Mouse (Mus musculus) gastrocnemius, adult 8-10 months (tissue): ENCODE measurements around the gene Tgfb3. TPM values are rescaled to one million over a fixed set of nuclear protein-coding genes. Genes with fewer than 3 reads are reported as not detected.
A peak's percentile ranks its signal among the peaks of the same experiment; 100 is the strongest.

Experiments
- DNase-seq, 2 experiments: peaks; one replicate each; pipeline ENCODE4 v3.0.0; 2022; ENCODE audit warnings: low spot score in 2 of 2
- total RNA-seq, 4 experiments: library from RNA; stranded (reverse); gene quantifications; 2 replicates each; pipeline ENCODE4 v1.2.4; 2022

Tgfb3 gene
- 10 to 100 TPM; 44.0 to 58.3 (median 47.6) TPM for total RNA-seq

DNA sequence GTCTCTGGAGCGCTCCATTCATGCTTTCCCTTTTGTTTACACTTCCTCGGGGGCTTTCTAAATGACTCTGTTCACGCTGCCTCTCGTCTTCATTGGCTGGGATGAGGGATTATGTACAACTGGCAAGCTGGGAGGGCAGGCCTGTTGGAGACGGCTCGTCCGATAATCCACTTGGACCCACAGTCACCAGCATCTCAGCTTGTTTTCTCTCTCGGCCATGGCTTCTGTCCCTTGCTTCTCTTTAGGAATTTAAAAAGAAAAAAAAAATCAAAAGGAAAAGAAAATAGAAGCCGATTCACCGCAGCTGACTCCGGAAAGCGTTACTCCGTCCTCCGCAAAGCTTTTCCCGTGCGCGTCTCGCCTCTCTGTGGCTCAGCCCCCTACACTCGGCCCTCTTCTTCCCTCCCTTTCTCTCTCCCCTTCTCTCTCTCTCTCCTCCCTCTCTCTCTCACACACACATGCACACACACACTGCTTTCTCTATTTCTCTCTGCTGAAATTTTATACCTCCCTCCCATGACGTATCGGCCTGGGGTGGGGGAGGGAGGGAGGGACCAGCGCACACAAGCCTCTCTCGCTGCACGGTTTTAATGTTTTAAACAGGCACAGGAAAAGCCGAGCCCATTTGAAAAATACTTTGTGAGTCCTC is at the start of gene Tgfb3:
Gene Tgfb3 (minus strand): TSS at position 489 of the 649 bp plus-strand sequence.
- DNase-seq: peak; percentile 39 to 42

DNA sequence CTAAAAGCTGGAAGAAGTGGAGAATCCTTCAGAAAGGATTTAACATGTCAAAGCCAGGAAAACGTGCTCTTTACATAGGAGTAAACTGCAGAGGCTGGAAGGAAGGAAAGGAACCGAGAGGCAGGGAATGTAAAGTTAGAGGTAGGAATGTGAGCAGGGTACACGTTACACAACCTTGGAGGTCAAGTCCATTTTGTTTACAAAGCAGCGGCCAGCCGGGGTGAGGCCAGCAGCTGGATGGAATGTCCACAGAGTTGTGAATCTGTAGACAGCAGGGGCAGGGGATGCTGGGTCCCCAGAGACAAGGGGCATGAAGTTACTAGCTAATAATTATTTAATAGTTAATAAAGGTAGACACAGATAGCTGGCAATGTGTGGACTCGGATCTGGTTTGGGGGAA is 49.3 kb upstream of the Tgfb3 start:
- DNase-seq: peak in 1 of 2 experiments; percentile 61

DNA sequence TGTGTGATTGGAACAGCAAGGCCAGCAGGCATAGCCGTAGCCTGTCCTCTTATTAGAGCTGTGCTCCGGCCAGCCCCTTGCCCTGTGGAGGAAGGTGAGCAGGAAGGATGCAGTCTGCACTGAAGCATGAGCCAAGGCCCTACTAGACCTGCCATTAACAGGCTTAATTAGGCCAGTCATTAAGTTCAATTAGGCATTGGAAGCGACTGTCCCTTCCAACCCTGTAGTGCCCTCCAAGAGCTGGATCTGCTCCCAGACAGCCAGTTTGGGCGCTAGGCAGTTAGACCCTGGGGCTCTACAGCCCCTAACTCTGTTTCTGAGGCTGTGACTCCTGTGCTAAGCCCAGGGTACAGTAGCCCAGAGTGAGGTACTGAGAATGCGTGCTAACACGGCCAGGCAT is 45.2 kb upstream of the Tgfb3 start:
- no peak for DNase-seq

GRCm38 (mm10) chr12:86116295-86116835 is 37.5 kb upstream of the Tgfb3 start:
- no peak for DNase-seq

DNA sequence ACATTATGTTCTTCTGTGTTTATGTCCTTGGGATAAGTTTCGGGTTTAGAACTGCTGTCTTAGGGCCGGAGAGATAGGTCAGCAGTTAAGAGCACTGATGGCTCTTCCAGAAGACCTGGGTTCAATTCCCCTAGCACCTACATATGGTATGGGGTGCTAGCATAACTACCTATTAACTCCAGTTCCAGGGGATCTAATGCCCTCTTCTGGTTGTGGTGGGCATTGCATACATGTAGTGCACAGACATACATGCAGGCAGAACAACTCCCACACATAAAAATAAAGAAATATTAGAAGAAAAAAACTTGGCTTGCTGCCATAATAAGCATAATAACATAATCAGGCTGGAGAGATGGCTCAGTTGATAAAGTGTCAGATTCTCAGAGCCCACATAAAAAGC is 31.8 kb upstream of the Tgfb3 start:
- no peak for DNase-seq

DNA sequence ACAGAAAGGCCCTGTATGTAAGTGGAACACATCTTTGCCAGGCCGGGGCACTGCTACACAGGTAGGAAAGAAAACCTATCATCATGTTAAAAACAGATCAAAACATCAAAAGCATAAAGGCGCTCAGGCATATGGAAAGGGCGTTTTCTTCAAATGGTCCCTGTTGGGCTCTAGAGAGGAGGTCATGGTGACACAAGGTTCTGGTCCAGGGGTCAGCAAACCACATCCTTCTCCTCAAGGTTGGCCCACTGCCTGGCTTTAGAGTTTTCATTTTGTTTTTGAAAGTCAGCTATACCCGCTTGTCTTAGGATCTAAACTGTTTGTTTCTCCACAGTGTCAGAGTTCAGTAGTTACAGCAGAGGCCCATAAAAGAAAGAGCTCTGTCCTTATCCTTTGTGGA is 30.7 kb upstream of the Tgfb3 start:
- DNase-seq: no peak

- no peak for DNase-seq
Observed at GRCm38 (mm10) chr12:86107645-86108044, 28.8 kb upstream of the Tgfb3 start.

- no peak for DNase-seq
Observed at GRCm38 (mm10) chr12:86106086-86106485, 27.2 kb upstream of the Tgfb3 start.

DNA sequence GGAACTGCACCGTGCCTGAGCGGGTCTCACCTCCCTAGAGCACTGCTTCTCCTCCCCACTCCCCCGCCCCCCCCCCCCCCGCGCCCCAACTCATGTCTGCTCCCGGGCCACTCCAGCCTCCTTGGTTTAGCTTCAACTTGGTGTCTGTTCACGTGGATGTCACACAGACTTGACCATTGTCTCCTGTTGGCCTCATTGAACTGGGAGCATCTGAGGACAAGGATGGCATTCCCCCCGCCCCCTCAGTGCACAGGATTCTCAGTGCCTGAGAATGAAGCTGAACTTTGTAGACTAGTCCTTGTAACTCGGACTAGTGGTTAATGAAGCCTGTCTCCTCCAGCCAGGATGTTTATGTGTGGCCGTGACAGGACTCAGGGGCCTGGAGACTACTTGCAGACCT is 26.7 kb upstream of the Tgfb3 start:
- DNase-seq: no peak

DNA sequence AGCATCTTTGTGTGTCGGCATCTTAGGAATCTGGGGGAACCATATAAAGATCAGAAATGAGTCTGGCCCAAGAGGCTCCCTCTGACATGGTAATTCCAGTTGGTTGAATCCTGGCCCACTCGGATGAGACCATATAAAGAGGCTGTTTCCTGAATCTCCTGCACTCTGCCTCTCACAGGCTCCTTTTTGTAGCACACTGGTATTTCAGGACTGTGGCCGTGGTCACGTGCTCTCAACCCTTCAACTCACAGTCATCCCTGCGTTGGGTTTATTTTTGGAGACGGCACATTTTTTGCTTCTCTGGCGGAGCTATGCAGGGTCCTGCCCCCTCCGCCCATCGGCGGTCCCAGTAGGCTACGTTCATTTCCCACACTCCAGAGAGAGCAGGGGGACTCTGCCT is 25.5 kb upstream of the Tgfb3 start:
- no peak for DNase-seq

GRCm38 (mm10) chr12:86103852-86104251 is 25.0 kb upstream of the Tgfb3 start:
- no peak for DNase-seq

DNA sequence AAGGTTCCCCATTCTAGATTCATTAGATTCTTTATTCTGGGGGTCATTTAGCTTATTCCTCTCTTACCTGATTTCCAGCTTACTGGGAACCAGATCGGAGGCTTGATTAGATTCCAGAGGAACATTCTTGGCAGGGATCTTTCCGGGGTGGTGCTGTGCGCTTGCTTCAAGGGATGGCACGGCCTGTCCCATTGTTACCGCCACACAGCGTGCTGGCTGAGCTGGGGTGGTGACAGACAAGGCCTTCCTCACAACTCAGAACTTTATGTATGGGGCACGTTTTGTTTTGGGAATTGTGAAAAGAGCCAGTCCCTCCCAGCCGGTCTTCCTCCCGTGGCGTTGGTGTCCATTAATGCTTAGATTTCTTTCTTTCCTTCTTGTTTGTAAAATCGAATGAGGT is 24.6 kb upstream of the Tgfb3 start:
- no peak for DNase-seq

GRCm38 (mm10) chr12:86102686-86103085 is 23.8 kb upstream of the Tgfb3 start:
- no peak for DNase-seq

DNA sequence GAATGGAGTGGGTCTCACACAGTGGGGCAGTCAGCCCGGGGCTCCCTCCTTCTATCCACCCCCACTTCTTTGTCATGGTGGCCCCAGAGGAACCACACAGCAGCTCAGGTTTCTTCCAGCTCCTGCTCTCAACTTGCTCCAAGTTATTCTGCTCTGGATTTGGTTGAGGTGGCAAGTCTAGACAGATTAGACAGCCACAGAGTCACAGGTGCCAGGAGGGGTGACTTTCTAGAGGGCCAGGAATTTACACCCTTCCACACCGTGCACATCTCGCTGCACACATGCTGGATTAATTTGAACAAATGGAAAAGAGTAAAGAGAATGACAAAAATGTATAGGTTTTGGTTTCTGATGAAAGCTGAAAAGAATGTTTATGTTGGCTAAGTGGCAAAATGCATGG is 21.9 kb upstream of the Tgfb3 start:
- DNase-seq: no peak

DNA sequence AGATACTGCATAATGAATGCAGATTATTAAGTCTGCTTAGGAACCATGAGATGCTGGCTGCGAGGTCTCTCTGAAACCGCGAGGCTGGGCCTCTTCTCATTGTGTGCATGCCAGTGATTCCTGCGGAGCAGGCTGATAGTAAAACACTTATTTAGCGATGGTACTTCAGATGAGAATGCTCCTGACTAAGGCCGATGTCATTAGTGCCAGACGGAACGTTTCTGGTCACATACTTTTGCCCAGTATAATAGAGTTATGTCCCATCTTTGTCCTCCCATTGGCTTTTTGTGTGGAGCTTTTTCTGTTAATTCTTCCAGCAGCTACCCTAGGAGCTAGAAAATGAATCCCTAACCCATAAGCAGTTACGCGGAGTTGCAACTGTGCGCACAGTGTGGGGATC is 18.9 kb upstream of the Tgfb3 start:
- no peak for DNase-seq

- DNase-seq: no peak
Observed at GRCm38 (mm10) chr12:86095806-86096205, 17.0 kb upstream of the Tgfb3 start.

GRCm38 (mm10) chr12:86094075-86094474 is 15.2 kb upstream of the Tgfb3 start:
- DNase-seq: no peak

DNA sequence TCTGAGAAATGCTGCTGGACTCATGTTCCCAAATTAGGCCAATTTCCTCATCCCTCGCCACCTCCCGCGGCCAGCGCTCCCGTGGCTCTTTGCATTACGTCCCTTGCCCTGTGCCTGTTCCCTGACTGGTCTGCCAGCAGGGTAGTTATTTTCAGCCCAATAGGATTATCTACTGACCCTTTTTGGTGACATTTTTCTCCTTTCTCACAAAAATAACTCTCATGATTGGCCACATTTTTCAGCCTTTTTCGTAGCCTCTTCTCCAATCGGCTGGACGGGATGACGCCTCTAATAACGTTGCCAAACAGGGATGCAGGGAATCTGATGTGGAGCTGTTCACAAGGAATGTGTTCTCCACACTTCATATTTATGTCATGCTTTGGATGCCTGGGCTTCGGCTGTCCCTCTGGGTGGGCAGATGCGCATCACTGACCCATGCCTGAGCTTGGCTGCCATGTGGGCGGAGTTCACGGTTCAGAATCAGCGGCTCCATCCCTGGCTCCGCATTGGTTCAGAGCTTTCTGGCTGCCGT is 12.8 kb upstream of the Tgfb3 start:
- peak in 1 of 2 experiments; percentile 50 for DNase-seq

GRCm38 (mm10) chr12:86090764-86091163 is 11.9 kb upstream of the Tgfb3 start:
- DNase-seq: no peak

GRCm38 (mm10) chr12:86088042-86088441 is 9.2 kb upstream of the Tgfb3 start:
- DNase-seq: no peak

DNA sequence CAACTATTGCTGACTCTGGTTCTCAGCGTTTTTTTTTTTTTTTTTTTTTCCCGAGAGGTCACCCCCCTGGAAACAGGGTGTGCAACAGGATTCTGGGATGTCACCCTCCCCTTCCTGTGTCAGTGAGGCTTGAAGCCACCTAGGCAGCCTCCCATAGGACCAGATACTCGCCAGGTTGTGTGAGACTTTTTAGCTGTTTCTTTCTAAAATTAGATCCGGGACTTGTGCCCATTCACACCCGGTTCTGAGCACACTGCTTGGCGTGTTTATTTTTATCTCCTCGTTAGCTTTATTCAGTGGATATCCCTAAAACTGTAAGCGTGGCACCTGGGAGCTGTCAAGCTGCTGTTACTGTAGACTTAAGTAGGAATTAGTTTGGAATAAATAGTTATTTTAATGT is 7.7 kb upstream of the Tgfb3 start:
- no peak for DNase-seq

GRCm38 (mm10) chr12:86085873-86086272 is 7.0 kb upstream of the Tgfb3 start:
- no peak for DNase-seq

DNA sequence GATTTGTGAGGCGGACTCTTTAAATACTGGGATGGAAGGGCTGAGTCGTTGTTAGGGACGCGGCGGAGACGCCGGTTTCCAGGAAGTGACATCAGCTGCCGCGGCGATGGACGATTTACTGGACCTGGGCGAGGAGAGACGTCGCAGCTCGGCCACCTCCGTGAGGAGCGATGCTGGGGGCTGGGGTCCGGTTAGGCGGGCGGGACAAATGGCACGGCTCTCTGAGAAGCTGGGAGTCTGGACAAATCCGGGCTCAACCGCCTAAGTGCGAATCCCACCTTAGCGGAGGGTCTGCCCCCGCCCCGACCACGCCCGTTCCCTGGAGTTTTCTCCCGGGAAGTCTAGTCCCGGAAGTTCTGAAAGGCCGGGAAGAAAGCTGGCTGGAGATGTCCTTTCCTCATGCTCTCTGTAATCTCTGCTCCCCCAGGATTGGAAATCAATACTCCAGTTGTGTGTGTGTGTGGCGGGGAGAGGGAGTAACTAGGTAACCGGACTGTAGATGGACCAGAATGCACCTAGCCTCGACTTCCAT is 3.7 kb upstream of the Tgfb3 start, which contains the start of gene Ift43:
Gene Ift43 (plus strand): TSS at position 61 of the 532 bp plus-strand sequence.
- DNase-seq: peak; percentile 68 to 71
